30 mouse cellular contexts compared by ENCODE assay signal in the genomic region with DNA sequence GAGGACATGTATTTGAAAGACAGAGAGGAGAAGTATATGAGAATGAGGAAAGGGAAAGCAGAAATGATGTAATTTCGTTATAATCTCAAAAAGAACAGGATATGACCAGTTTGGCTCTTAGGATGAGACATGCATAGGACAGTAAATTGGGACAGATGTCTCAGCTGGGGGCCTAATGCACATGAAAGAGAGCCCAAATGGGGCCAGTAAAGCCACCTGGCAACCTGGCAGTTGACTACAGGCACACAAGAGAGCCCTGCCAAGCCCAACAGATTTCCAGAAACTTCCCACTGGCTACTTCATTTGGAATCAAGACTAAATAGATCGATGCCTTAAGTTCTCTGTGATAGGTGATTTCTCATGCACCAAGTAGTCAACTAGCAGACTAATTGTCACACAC.
DNase-seq lines count a peak whose midpoint lies in the region; ATAC-seq lines count a peak whose summit lies in the region.
"Had no signal": no experiment of that assay in that cellular context is flagged by ENCODE, and none has a peak within 500 bp of the region (broad histone marks: within the 10 kb centered on the region; RNA-seq: fewer than 3 reads in every experiment).

No protein-coding gene starts in this region.

- H3K36me3 ChIP-seq in limb, embryonic 10.5 days: no peaks in the 10 kb centered on the region
- H3K36me3 ChIP-seq: embryonic facial prominence, embryonic 12.5 days; forebrain, embryonic 15.5 days; heart, embryonic 10.5 days; heart, embryonic 15.5 days; kidney, embryonic 15.5 days; limb, embryonic 13.5 days; liver, embryonic 12.5 days; midbrain, embryonic 12.5 days; neural tube, embryonic 13.5 days had no signal

- no peaks in the 10 kb centered on the region for H3K27me3 ChIP-seq in limb, embryonic 10.5 days (ENCODE audit: low read depth, poor library complexity, severe bottlenecking)
- H3K27me3 ChIP-seq: embryonic facial prominence, embryonic 12.5 days; forebrain, embryonic 15.5 days; heart, embryonic 15.5 days; kidney, embryonic 15.5 days; limb, embryonic 13.5 days; liver, embryonic 12.5 days; midbrain, embryonic 12.5 days; neural tube, embryonic 13.5 days; Patski had no signal

- DNase-seq in layer of hippocampus, postnatal 14 days (ENCODE audit: low spot score in 2 of 2): peak; percentile 9 to 40
- no peak for DNase-seq in layer of hippocampus, adult 11-12 months (ENCODE audit: low spot score)
- DNase-seq in cerebellum, adult 8-10 months: peak; percentile 97
- DNase-seq in cerebellum, postnatal 25 days: peak; percentile 95
- no peak for DNase-seq in limb, embryonic 10.5 days (ENCODE audit: low spot score)
- no peak for DNase-seq in frontal cortex, adult 2 months (ENCODE audit: extremely low spot score in 1 of 2, low spot score in 1 of 2)
- no peak for DNase-seq in adrenal gland, postnatal 14 days
- DNase-seq: adrenal gland, postnatal 25 days; embryo, embryonic 11 days; gastrocnemius, postnatal 14 days; kidney, adult 18-20 months; kidney, postnatal 25 days; liver, postnatal 0 days; lung, postnatal 36 days; right cerebral cortex, postnatal 4 days; thymus, adult 18-20 months; thymus, postnatal 25 days had no signal

- H3K4me1 ChIP-seq in limb, embryonic 10.5 days: 0 out of 2 replicates have a peak, but pooled peaks cover 8% of the 10 kb centered on the region
- H3K4me1 ChIP-seq: embryonic facial prominence, embryonic 12.5 days; forebrain, embryonic 15.5 days; heart, embryonic 10.5 days; heart, embryonic 15.5 days; kidney, embryonic 15.5 days; limb, embryonic 13.5 days; liver, embryonic 12.5 days; midbrain, embryonic 12.5 days; neural tube, embryonic 13.5 days had no signal

- no peaks in the 10 kb centered on the region for H3K9me3 ChIP-seq in limb, embryonic 10.5 days (replicated peaks)
- H3K9me3 ChIP-seq: embryonic facial prominence, embryonic 12.5 days; forebrain, embryonic 15.5 days; heart, embryonic 10.5 days; heart, embryonic 15.5 days; kidney, embryonic 15.5 days; limb, embryonic 13.5 days; liver, embryonic 12.5 days; midbrain, embryonic 12.5 days; neural tube, embryonic 13.5 days had no signal

- no peak overlapping the region for H3K27ac ChIP-seq in limb, embryonic 10.5 days
- H3K27ac ChIP-seq: embryonic facial prominence, embryonic 12.5 days; forebrain, embryonic 15.5 days; heart, embryonic 10.5 days; heart, embryonic 15.5 days; kidney, embryonic 15.5 days; limb, embryonic 13.5 days; liver, embryonic 12.5 days; midbrain, embryonic 12.5 days; neural tube, embryonic 13.5 days; stomach, postnatal 0 days had no signal

- whole genome bisulfite sequencing in limb, embryonic 10.5 days: 90% methylated on average over 2 of the region's 2 CpGs

- H3K4me3 ChIP-seq in limb, embryonic 10.5 days: no peak overlapping the region
- H3K4me3 ChIP-seq: embryonic facial prominence, embryonic 12.5 days; forebrain, embryonic 15.5 days; heart, embryonic 10.5 days; heart, embryonic 15.5 days; kidney, embryonic 15.5 days; limb, embryonic 13.5 days; liver, embryonic 12.5 days; midbrain, embryonic 12.5 days; neural tube, embryonic 13.5 days had no signal

- peak; percentile 98 for ATAC-seq in cerebellum, adult (ENCODE audit: insufficient number of reproducible peaks, low FRiP score, low TSS enrichment)
- ATAC-seq: forebrain, embryonic 15.5 days; inflammation-experienced regulatory T-cells, adult 6 months; liver, embryonic 12.5 days; liver, postnatal 0 days; Patski had no signal

Comparison
In these comparisons a context has a peak if more than half of its experiments do, and no peak if none do; other contexts are left out.
1. DNase-seq: peak in layer of hippocampus, postnatal 14 days (2 of 2), cerebellum, adult 8-10 months (single experiment) and cerebellum, postnatal 25 days (2 of 2); none in layer of hippocampus, adult 11-12 months (single experiment), limb, embryonic 10.5 days (single experiment), frontal cortex, adult 2 months (0 of 2) and adrenal gland, postnatal 14 days (single experiment).